Mouse (Mus musculus) sigmoid colon, adult 10 weeks (tissue): ENCODE results near the gene Fosl1. TPM values are rescaled to one million over a fixed set of nuclear protein-coding genes. Genes with fewer than 3 reads are reported as not detected.

Experiments used
- polyA plus RNA-seq: library from polyadenylated mRNA; stranded (reverse); fragments of 350-450 nt; fragmentation: Illumina TruSeq; extraction: RNeasy Lipid Tissue Mini Kit (QIAGEN cat#74804); gene quantifications from one replicate; pipeline ENCODE4 v1.2.3, GENCODE M21; 2014; ENCODE audit warnings: low read depth, low replicate concordance

Fosl1 gene
- polyA plus RNA-seq = not detected

GRCm38 (mm10) chr19:5447515-5448353 is at the start of gene Fosl1:
Gene Fosl1 (plus strand): TSS chr19:5447547.

GRCm38 (mm10) chr19:5402293-5402692 is 45.1 kb upstream of the Fosl1 start, which contains the start of gene Tsga10ip:
Gene Tsga10ip (minus strand): TSS chr19:5402526.

GRCm38 (mm10) chr19:5424782-5425741 is 22.3 kb upstream of the Fosl1 start, which contains the start of the genes Drap1 and AI837181:
Gene Drap1 (minus strand): TSS chr19:5424979.
Gene AI837181 (plus strand): TSS chr19:5425144.

DNA sequence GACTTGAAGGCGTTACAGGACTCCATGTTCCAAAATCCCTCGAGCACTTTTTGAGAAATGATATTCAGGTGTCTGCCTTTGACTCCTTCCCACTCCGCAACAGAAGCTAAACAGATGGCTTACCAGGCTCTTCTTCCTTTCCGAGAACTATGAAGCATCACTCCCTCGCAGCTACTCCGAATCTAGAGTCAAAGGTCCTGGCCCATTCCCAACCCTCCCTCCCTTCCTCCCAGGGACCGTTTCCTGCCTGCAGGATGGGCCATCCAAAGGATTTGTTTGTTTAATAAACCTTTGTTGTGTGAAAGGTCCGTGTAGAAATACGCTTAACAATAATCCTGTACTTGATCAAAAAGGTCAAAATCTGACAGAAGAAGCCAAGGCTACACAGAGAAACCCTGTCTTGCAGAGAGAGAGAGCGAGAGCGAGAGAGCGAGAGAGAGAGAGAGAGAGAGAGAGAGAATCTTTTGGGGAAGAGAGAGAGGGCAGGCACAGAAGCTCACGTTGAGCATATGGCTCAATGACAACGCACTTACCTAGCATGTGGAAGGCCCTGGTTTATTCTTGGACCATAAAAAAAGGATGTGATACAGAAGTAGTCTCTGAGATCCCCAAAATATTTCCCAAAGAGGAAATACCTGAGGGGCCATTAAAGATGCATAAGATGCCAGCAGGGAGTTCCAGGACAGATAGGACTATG is 10.5 kb downstream of the Fosl1 start, which contains the start of gene Ccdc85b:
Gene Ccdc85b (minus strand): TSS at position 149 of the 697 bp plus-strand sequence.

GRCm38 (mm10) chr19:5460465-5460911 is 13.1 kb downstream of the Fosl1 start, which contains the start of gene Fibp:
Gene Fibp (plus strand): TSS chr19:5460615.

DNA sequence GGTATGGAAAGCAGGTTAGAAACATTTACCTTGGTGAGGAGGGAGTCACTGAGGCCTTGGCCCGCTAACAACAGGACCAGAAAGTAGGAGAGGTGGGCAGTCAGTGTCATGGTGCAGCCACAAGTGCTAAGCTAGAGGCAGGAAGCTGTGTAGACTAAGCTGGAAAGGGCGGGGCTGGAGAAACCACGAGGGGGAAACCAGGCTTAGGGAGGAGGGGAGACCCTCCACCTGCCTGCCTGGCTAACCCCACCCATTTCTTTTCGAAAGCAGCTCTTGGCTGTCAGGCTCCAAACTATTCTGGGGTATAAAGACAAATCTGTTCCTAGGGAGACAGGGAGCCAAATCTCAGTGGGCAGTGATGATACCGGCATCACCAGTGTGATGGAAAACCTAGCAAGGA is 21.0 kb downstream of the Fosl1 start, which contains the start of gene Ctsw:
Gene Ctsw (minus strand): TSS at position 134 of the 400 bp plus-strand sequence.

GRCm38 (mm10) chr19:5473720-5474119 is 26.4 kb downstream of the Fosl1 start, which contains the start of gene Efemp2:
Gene Efemp2 (plus strand): TSS chr19:5473954.

DNA sequence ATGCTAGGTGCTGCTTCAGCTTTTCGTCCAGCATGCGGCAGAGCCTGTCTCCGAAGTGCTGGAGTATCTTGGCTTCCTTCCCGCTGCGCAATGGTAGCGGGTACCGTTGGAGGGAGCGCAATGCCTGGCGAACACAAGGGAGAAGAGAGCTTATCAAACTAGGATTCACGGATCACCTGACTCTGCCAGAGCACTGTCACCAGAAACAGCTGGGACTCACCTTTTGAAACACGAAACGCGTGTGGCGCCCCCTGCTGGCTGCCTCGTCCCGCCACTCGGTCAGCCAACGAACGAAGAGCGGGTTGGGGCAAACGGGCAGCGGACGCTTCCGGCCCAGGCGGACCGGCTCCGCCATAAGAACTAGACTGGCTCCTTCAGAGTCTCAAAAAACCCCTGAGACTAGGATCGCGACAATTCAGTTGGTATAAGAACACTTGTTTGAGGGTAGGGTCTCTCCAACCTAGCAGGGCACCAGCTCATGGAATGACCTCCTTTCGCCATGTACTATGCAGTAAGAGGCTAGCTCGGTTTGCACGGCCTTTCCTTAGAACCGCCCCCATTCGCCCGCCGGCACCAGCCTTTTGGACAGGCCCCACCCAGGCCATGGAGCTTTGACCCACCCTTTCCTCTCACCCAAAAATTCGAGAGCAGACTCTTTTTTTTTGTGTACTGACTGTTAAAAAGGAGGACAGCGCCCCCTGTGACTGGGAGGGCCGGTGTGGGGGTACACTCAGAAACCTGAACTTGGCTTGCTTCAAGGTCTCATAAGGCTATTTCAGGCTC is 40.6 kb downstream of the Fosl1 start, which contains the start of gene Mus81:
Gene Mus81 (minus strand): TSS at position 635 of the 783 bp plus-strand sequence.

DNA sequence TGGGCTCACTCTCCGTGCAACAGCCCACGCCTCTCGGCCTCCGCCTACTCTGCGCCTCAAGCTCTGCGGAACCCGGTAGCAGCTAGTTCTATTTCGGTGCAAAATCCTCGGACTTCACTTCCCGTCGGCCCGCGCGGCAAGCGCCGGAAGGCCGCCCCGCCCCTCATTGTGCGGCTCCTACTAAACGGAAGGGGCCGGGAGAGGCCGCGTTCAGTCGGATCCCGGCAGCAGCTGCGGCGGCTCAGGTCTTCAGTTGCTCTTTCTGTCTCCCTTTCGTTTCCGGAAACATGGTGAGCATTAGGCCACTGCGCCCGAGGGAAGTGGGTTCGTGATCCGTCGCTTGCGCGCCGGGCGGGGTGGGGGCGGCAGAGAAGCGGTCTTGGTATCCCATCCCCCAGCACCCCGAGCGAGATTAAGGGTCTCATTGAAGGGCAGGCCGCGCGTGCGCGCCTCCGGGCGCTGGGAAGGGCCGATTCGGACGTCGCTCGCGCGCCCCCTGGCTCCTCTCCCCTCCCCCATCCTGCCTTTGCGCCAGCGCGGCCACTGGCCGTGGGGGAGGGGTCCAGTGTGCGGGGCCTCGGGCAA is 43.1 kb downstream of the Fosl1 start, which contains the start of gene Cfl1:
Gene Cfl1 (plus strand): TSS at position 143 of the 585 bp plus-strand sequence.

GRCm38 (mm10) chr19:5503687-5504086 is 56.3 kb downstream of the Fosl1 start, which contains the start of gene 1700020D05Rik:
Gene 1700020D05Rik (minus strand): TSS chr19:5503787.

Other genes starting within 250 kb of the Fosl1 start
- 3.0 TPM for gene Pacs1, start 174.4 kb upstream of the Fosl1 start, polyA plus RNA-seq
- 39.8 TPM for gene Sf3b2, start 152.1 kb upstream of the Fosl1 start, polyA plus RNA-seq
- gene Gal3st3, start 149.2 kb upstream of the Fosl1 start, polyA plus RNA-seq = not detected
- gene Catsper1, start 111.8 kb upstream of the Fosl1 start, polyA plus RNA-seq = not detected
- gene Cst6, start 98.0 kb upstream of the Fosl1 start, polyA plus RNA-seq = not detected
- gene Eif1ad, start 80.8 kb upstream of the Fosl1 start, polyA plus RNA-seq = 12.6 TPM
- 4.6 TPM for gene Banf1, start 80.4 kb upstream of the Fosl1 start, polyA plus RNA-seq
- gene Sart1, start 58.8 kb upstream of the Fosl1 start, polyA plus RNA-seq = 2.6 TPM
- not detected for gene Tsga10ip, start 45.0 kb upstream of the Fosl1 start, polyA plus RNA-seq
- gene Drap1, start 22.6 kb upstream of the Fosl1 start, polyA plus RNA-seq = 3.4 TPM
- gene AI837181, start 22.4 kb upstream of the Fosl1 start, polyA plus RNA-seq = 0.38 TPM
- gene Ccdc85b, start 10.3 kb downstream of the Fosl1 start, polyA plus RNA-seq = 1.2 TPM
- 5.7 TPM for gene Fibp, start 13.1 kb downstream of the Fosl1 start, polyA plus RNA-seq
- not detected for gene Ctsw, start 21.0 kb downstream of the Fosl1 start, polyA plus RNA-seq
- gene Efemp2, start 26.4 kb downstream of the Fosl1 start, polyA plus RNA-seq = 0.60 TPM
- gene Mus81, start 40.9 kb downstream of the Fosl1 start, polyA plus RNA-seq = 0.69 TPM
- 183 TPM for gene Cfl1, start 42.9 kb downstream of the Fosl1 start, polyA plus RNA-seq
- not detected for gene 1700020D05Rik, start 56.2 kb downstream of the Fosl1 start, polyA plus RNA-seq
- 0.25 TPM for gene Snx32, start 63.0 kb downstream of the Fosl1 start, polyA plus RNA-seq
- gene Ovol1, start 113.1 kb downstream of the Fosl1 start, polyA plus RNA-seq = 5.6 TPM
- gene Ap5b1, start 120.5 kb downstream of the Fosl1 start, polyA plus RNA-seq = not detected
- 1.0 TPM for gene Rnaseh2c, start 154.3 kb downstream of the Fosl1 start, polyA plus RNA-seq
- gene Kat5, start 162.7 kb downstream of the Fosl1 start, polyA plus RNA-seq = 19.7 TPM
- 0.66 TPM for gene Rela, start 189.9 kb downstream of the Fosl1 start, polyA plus RNA-seq
- gene Sipa1, start 216.2 kb downstream of the Fosl1 start, polyA plus RNA-seq = 1.5 TPM
- 1.7 TPM for gene Map3k11, start 241.2 kb downstream of the Fosl1 start, polyA plus RNA-seq
- 0.22 TPM for gene Pcnx3, start 241.4 kb downstream of the Fosl1 start, polyA plus RNA-seq